Mouse (Mus musculus) retina, postnatal 1 day (tissue): Measurements from ENCODE around the gene Dkc1.
A peak's percentile ranks its signal among the peaks of the same experiment; 100 is the strongest.

ENCODE experiments used
- DNase-seq: peaks from one replicate; pipeline ENCODE4 v3.0.0-alpha.2; 2012

Gene Dkc1

GRCm38 (mm10) chrX:75143124-75143555 is 47.5 kb downstream of the Dkc1 start:
- peak; percentile 38 for DNase-seq

GRCm38 (mm10) chrX:75148414-75148813 is 52.8 kb downstream of the Dkc1 start:
- DNase-seq, result no peak

- DNase-seq, result no peak
These were observed 54.6 kb downstream of the Dkc1 start for GRCm38 (mm10) chrX:75150304-75150703.

GRCm38 (mm10) chrX:75152249-75152648 is 56.6 kb downstream of the Dkc1 start:
- DNase-seq, result no peak

- peak; percentile 75 for DNase-seq
These were observed 60.1 kb downstream of the Dkc1 start for GRCm38 (mm10) chrX:75155576-75156243.
